Mouse (Mus musculus) heart, postnatal 0 days (tissue): ENCODE measurements at regions not wholly inside any gene's neighbourhood (a gene's known extent, or its start where the extent isn't known, plus 50 kb on each side); places are given as distances from the start of the nearest gene placed in this dataset.

Experiments
- ATAC-seq: fragments of 200-750 bp; cut with Nextera tagmentation; 2 replicates; pipeline ENCODE4 v1.8.0; 2017; ENCODE audit warnings: low read depth, moderate number of reproducible peaks, moderate library complexity; ENCODE audit not compliant: insufficient read depth
- DNase-seq: peaks from one replicate; pipeline ENCODE4 v3.0.0-alpha.2; 2016; ENCODE audit warnings: low spot score
- H3K27ac ChIP-seq: fragments of 300-500 bp; sonication (generic); 2 replicates; pipeline ENCODE4 v1.5.1; 2014; ENCODE audit warnings: low read depth, mild to moderate bottlenecking
- H3K27me3 ChIP-seq: fragments of 300-500 bp; sonication (generic); 2 replicates; pipeline ENCODE4 v1.6.1; 2014; ENCODE audit warnings: low read length, mixed read lengths; ENCODE audit not compliant: control insufficient read depth, insufficient read depth
- H3K36me3 ChIP-seq: fragments of 300-500 bp; sonication (generic); replicated peaks from 2 replicates; pipeline ENCODE4 v1.6.1; 2014; ENCODE audit warnings: low read length, mixed read lengths; ENCODE audit not compliant: control insufficient read depth, insufficient read depth
- H3K4me1 ChIP-seq: fragments of 300-500 bp; sonication (generic); 2 replicates; pipeline ENCODE4 v1.6.1; 2014; ENCODE audit warnings: antibody characterized with exemption; ENCODE audit not compliant: control insufficient read depth, insufficient read depth
- H3K4me2 ChIP-seq: fragments of 300-500 bp; sonication (generic); 2 replicates; pipeline ENCODE4 v1.6.1; 2014; ENCODE audit warnings: low read depth, mild to moderate bottlenecking, low read length, moderate library complexity
- H3K4me3 ChIP-seq: fragments of 300-500 bp; sonication (generic); 2 replicates; pipeline ENCODE4 v1.5.1; 2014; ENCODE audit warnings: low read depth, low read length
- H3K9ac ChIP-seq: fragments of 300-500 bp; sonication (generic); replicated peaks from 2 replicates; pipeline ENCODE4 v1.6.1; 2014; ENCODE audit warnings: low read depth, low read length, mixed read lengths
- H3K9me3 ChIP-seq: fragments of 300-500 bp; sonication (generic); replicated peaks from 2 replicates; pipeline ENCODE4 v1.6.1; 2016; ENCODE audit warnings: low read length; ENCODE audit not compliant: control insufficient read depth
- CTCF ChIP-seq: IDR thresholded peaks from 2 replicates; pipeline ENCODE4 v1.5.1; 2016; ENCODE audit warnings: antibody characterized with exemption, control low read depth, low read depth
- EP300 ChIP-seq: IDR thresholded peaks from 2 replicates; pipeline ENCODE4 v1.6.1; 2016; ENCODE audit warnings: antibody characterized with exemption, low read depth
- WGBS: fragments of 180-500 bp; shearing (Covaris S2); extraction: QIAGEN DNeasy Blood & Tissue Kit; methylation state at CpG from one replicate; pipeline ENCODE4 v1.1.7; 2014; 5-methylcytosine and 5-hydroxymethylcytosine counted together

DNA sequence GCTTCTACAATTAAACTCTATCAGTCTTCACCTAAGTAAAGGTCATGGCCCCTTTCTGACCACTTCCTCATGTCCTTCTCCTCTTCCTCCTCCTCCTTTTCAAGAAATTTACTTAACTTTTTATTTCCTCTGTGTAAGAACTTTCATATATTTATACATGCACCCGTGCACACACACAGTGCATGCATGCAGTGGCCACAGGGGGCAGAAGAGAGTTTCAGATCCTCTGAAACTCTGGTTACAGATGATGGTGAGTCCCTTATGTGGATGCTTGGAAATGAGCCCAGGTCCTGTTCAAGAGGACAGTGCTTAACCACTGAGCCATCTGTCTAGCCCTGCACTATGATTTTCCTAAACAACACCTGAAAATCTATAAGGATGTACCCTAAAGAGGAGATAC, 170.4 kb upstream of the Psmd7 start:
- H3K9ac ChIP-seq = no peak overlapping the region
- H3K4me3 ChIP-seq = no peak overlapping the region
- H3K4me1 ChIP-seq = no peaks in the 10 kb centered on the region
- DNase-seq (no peak), ATAC-seq (no peak)
- no peak overlapping the region for H3K4me2 ChIP-seq
- no peak overlapping the region for H3K27ac ChIP-seq
- no peaks in the 10 kb centered on the region for H3K27me3 ChIP-seq
- no peaks in the 10 kb centered on the region for H3K36me3 ChIP-seq
- TF ChIP-seq CTCF (no peak), EP300 (no peak)
- H3K9me3 ChIP-seq = no peaks in the 10 kb centered on the region
- 71% methylated on average over 1 of the region's 1 CpGs for WGBS

DNA sequence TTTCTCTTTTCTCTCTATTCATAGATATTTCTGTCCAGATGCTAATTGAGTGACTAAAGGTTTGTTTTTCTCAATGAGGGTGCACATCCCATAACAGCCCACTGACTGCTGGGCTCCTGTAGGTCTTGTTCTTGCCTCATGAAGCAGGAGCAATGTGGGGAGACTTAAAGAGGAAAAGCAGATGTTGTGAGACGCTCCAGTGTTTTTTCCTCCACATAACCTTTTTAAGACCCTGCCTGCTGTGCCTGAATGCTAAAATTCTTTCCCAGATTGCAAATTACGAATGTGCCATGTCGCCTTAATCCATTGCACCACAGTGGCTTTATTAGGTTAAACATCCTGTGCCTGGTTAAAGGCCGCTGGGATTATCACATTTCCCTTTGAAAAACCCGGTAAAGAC, 165.5 kb upstream of the Zfhx3 start:
- H3K4me3 ChIP-seq = no peak overlapping the region
- no peak overlapping the region for H3K4me2 ChIP-seq
- H3K36me3 ChIP-seq = no peaks in the 10 kb centered on the region
- ATAC-seq (no peak), DNase-seq (no peak)
- 18% methylated on average over 5 of the region's 5 CpGs for WGBS
- H3K27ac ChIP-seq = no peak overlapping the region
- no peaks in the 10 kb centered on the region for H3K27me3 ChIP-seq
- peaks cover 5% of the 10 kb centered on the region; the same call in 1 of the 2 replicates for H3K9me3 ChIP-seq
- TF ChIP-seq CTCF (no peak), EP300 (no peak)
- H3K4me1 ChIP-seq = no peaks in the 10 kb centered on the region
- H3K9ac ChIP-seq = no peak overlapping the region

DNA sequence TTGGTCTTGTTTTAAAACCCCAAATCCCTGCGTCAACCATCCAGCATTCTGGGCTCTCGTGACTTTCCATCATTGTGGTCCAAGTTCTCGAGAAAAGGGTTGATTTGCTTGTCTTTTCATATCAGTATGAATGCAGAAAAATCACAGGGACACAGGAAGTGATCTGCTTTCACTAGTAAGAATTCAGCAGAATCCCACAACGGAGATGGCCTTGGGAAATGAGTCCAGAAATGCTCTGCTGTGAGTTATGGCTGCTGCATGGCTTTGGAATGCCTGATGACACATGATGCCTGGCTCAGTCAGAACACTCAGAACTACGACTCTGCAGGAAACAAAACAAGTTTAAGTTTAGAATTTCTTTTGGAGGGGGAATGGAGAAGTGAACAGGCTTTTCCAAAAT, 156.7 kb upstream of the Zfhx3 start:
- Histone ChIP-seq H3K27ac (no peak overlapping the region), H3K36me3 (no peaks in the 10 kb centered on the region), H3K4me1 (no peaks in the 10 kb centered on the region), H3K27me3 (no peaks in the 10 kb centered on the region), H3K9me3 (no peaks in the 10 kb centered on the region), H3K4me3 (no peak overlapping the region), H3K4me2 (no peak overlapping the region), H3K9ac (no peak overlapping the region)
- WGBS = 52% methylated on average over 5 of the region's 5 CpGs
- no peak for ATAC-seq
- DNase-seq = no peak
- TF ChIP-seq EP300 (no peak), CTCF (no peak)

DNA sequence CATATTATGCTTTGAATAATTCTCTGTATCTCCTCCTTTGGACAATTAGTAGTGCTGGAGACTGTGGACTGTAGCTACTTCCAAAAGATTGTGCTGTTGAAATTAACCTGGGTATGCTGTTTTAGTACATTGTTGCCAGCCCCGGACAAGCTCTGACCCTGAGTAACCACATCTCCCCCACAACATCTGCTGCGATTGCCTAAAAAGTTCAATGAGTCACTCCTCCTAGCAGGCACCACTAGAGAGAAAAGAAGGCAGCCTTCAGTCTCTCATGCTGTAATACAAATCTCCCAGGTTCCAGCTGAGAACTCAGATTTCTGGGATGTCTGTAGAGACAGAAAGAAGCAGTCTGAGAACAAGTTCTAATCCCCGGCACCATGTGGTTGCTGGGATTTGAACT, 150.2 kb upstream of the Zfhx3 start:
- DNase-seq (no peak), ATAC-seq (no peak)
- H3K36me3 ChIP-seq = no peaks in the 10 kb centered on the region
- TF ChIP-seq EP300 (no peak), CTCF (no peak)
- WGBS = 80% methylated on average over 3 of the region's 3 CpGs
- H3K4me3 ChIP-seq = no peak overlapping the region
- H3K27ac ChIP-seq = no peak overlapping the region
- no peaks in the 10 kb centered on the region for H3K9me3 ChIP-seq
- H3K4me2 ChIP-seq = no peak overlapping the region
- H3K9ac ChIP-seq = no peak overlapping the region
- H3K4me1 ChIP-seq = no peaks in the 10 kb centered on the region
- no peaks in the 10 kb centered on the region for H3K27me3 ChIP-seq

DNA sequence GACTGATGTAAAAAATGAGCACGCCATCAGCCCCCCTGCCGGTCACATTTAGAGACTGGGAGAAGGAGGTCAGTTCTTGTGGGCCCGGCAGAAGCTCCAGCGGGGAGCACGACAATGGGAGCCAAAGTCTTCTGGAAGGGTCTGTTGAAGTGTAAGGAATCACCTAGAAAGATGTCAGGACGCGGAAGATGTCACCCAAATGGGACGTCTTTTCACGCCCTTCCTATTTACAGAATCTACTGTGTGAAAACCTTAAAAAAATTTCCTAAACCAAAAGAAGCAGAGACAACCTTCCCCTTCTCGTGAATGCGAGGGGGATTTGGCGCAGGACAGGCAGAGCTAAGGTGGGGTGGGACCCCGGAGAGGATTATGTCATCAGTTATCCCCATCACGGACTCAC, 127.5 kb upstream of the Zfhx3 start:
- DNase-seq (no peak), ATAC-seq (no peak)
- H3K9me3 ChIP-seq = no peaks in the 10 kb centered on the region
- no peaks in the 10 kb centered on the region for H3K4me1 ChIP-seq
- H3K27ac ChIP-seq = no peak overlapping the region
- WGBS = 71% methylated on average over 14 of the region's 14 CpGs
- H3K9ac ChIP-seq = no peak overlapping the region
- no peak overlapping the region for H3K4me3 ChIP-seq
- H3K27me3 ChIP-seq = no peaks in the 10 kb centered on the region
- TF ChIP-seq EP300 = no peak
- no peak overlapping the region for H3K4me2 ChIP-seq
- H3K36me3 ChIP-seq = no peaks in the 10 kb centered on the region

DNA sequence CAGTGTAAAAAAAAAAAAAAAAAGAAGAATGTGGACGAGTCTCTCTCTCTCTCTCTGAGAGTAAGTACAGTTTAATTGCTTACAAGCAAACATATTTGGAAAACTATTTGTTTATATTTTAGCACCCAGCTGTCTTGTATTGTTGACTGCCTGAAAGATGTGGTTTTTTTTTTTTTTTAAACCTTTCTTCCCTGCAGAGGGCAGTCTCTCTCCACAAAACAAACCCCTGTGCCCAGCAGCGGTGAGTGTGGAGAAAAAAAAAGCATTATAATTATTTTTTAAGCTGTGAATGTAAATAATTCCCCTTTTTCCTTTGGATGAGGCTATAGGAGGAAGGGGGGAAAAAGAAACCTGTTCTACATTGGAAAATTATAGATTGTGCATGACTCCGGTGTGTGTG, 126.7 kb upstream of the Zfhx3 start:
- 27% methylated on average over 3 of the region's 3 CpGs for WGBS
- peak; percentile 11 for DNase-seq
- no peak overlapping the region for H3K4me2 ChIP-seq
- TF ChIP-seq EP300 (no peak), CTCF (peak; percentile 42)
- no peak for ATAC-seq
- H3K27ac ChIP-seq = no peak overlapping the region
- no peaks in the 10 kb centered on the region for H3K27me3 ChIP-seq
- no peak overlapping the region for H3K9ac ChIP-seq
- no peaks in the 10 kb centered on the region for H3K4me1 ChIP-seq
- no peak overlapping the region for H3K4me3 ChIP-seq
- H3K9me3 ChIP-seq = no peaks in the 10 kb centered on the region
- no peaks in the 10 kb centered on the region for H3K36me3 ChIP-seq
